Mouse (Mus musculus) spleen, postnatal 10 days (tissue): ENCODE measurements around the gene Tom1l2.
A peak's percentile ranks its signal among the peaks of the same experiment; 100 is the strongest.

Experiments used
- DNase-seq, 2 experiments: peaks; one replicate each; pipeline ENCODE4 v3.0.0; 2021 to 2022; ENCODE audit warnings: low spot score in 2 of 2

The Tom1l2 gene

DNA sequence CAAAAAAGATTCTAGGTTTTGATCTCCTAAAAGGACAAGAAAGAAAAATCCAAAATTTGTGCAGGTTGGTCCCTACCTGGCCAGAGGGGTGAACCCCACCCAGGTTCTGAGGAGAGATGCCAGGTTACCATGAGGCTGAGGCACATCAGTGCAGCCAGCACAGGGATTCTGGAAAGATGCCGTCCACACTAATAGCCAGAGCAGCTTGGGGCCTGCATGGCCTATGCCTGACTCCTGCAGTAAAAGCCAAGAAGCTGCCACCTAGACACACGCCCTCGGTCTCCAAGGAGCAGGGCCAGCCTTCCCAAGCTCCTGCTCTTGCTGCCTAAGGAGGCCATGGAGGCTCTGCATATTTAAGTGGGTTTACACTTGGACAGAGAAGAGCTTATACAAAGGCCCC is 121.4 kb downstream of the Tom1l2 start:
- no peak for DNase-seq

- no peak for DNase-seq
Observed at GRCm38 (mm10) chr11:60230512-60230911, 122.2 kb downstream of the Tom1l2 start.

- no peak for DNase-seq
Observed at GRCm38 (mm10) chr11:60229821-60230220, 122.9 kb downstream of the Tom1l2 start.

DNA sequence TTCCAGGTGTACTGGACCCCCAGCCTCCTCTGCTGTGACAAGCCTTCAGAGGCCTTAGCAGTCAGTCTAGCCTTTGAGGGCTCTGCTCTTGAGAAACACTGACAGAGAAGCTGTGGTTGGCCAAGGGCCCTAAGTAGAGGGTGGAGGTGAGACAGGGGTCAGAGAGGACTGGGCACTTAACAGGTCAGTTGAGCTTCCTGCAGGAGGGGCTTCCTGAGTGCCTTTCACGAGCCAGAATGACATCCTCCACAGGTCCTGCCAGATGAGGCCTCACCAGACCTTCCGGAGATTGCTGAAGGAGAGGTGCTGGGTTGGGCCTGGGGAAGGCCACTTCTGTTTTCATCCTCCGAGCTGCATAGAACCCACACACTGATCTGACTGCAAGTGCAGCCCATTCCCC is 124.2 kb downstream of the Tom1l2 start:
- DNase-seq, result no peak

GRCm38 (mm10) chr11:60225874-60226273 is 126.8 kb downstream of the Tom1l2 start:
- no peak for DNase-seq

- DNase-seq, result peak in 1 of 2 experiments; percentile 50
Observed at GRCm38 (mm10) chr11:60224676-60225075, 128.0 kb downstream of the Tom1l2 start.

GRCm38 (mm10) chr11:60222469-60223236 is 130.1 kb downstream of the Tom1l2 start, which contains the start of gene Srebf1:
Srebf1 (minus strand) TSS chr11:60222581.
- peak; percentile 60 to 85 for DNase-seq

DNA sequence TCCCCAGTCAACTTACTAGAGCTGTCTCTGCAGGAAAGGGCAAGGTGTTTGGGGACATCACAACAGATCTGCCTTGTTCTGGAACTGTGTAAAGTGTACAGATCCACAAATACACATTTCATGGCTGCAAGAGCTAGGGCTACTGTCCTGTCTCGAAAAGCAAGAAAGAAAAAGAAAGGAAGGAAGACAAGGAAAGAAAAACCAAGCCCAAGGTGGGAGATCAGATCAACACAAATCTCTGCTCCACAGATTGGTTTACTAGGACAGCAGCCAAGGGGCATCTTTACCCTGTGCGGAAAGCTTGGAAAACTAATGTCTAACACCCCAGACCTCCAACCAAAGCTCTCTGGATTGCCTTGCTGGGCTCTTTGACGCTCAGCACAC is 130.6 kb downstream of the Tom1l2 start:
- no peak for DNase-seq

DNA sequence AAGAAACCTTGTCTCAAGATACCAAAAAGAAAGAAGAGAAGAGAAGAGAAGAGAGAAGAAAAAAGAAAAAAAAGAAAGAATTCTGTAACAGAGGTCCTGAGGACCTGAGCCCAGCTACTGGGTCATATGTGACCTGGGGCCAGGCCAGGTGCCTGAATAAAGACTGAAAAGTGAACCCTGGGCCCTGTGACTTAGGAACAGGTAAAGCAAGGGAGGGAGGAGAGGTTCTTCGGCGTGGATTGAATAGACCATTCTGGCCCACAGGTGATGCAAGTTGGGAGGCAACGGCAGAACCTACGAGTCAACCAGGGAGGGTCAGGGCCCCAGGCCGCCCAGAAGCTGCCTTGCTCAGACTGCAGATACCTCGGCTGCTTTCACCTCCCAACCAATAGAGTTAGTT is 131.3 kb downstream of the Tom1l2 start:
- DNase-seq, result no peak

DNA sequence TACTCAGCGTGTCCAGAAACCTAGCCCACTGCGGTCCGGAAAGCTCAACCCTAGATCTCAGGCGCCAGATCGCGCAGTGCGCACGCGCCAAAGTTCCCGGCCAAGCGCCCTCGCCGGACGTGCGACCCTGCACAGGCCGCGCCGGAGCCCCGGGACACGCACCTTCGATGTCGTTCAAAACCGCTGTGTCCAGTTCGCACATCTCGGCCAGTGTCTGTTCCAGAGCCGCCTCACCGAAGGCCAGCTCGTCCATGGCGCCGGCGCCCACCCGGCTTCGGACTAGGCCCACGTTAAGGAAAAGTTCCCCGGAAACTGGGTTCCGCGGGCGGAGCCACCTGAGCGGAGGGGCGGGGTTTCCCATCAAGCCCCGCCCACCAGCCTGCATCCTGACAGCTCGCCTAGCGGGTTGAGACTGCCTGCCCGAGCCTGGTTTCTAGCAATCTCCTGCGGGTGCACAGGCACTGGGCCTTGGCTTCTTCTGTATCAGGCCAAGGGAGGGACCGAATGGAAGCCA is 132.4 kb downstream of the Tom1l2 start:
- peak; percentile 94 to 97 for DNase-seq

DNA sequence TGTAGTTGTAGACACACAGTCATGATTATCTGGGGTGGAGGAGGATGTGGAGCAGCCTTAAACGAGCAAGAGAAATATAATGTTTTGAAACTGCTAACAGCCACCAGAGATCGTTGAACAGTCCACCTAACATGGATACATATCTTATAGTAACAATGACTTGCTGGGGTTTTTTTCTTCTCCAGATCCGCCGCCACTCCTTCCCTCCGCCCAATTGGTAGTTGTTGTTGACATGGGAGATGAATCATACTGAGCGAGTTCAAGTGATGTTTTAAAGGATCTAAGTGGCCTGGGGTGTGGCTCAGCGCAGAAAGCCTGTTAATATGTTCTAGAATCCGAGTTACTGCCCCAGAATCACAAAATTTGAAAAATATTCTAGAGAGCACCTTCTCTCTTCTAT is 133.1 kb downstream of the Tom1l2 start:
- no peak for DNase-seq

DNA sequence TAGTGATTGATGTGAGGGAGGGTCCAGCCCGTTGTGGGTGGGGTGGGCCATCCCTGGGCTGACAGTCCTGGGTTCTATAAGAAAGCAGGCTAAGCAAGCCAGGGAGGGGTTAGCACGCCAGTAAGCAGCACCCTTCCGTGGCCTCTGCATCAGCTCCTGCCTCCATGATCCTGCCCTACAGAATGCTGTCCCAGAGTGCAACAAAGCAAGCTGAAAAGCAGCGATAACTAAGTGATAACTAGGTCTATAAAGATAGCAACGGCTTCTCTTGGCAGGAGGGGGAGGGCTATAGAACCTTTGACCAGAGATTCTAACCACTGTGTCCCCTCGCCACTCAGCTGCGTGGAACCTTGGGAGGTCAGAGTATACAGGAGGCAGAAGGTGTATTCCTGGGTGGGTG is 135.2 kb downstream of the Tom1l2 start:
- DNase-seq, result no peak

DNA sequence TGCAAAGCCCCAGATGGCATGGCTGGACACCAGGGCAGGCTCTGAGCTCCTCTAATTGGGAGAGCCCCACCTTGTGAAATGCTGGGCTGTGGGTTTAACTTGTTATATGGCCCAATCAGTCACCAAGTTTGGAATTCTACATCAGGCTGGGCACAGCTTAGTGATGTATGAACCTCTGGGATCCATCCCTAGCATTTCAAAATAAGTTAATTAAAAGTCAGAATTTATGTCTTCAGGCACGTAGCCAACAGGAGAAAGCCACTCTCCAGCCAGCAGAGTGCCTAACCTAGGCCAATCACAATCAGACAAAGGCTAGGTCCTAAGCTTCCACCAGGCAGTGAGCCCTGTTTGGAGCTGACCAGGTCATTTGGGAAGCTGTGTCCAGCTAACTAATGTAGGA is 136.0 kb downstream of the Tom1l2 start:
- no peak for DNase-seq

DNA sequence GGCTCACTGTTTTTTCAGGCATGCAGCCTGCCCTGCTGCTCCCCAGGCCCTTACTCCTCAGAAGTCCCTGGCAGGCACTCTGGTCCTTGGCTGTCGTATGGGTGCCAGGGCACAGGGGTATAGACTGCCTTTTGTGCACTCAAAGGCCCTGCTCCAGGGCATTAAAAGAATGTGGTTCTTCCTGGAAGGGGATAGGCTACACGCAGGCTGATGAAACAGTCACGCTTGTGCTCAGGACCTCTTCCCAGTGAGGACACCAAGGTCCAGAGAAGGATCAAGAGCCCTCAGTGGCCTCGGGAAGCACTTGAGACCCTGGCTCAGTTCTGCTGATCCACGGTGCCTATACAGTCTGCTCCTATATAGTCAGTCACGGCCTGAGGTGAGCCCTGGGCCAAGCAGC is 139.4 kb downstream of the Tom1l2 start:
- DNase-seq, result no peak

- DNase-seq, result no peak
Observed at GRCm38 (mm10) chr11:60211761-60212160, 140.9 kb downstream of the Tom1l2 start.

DNA sequence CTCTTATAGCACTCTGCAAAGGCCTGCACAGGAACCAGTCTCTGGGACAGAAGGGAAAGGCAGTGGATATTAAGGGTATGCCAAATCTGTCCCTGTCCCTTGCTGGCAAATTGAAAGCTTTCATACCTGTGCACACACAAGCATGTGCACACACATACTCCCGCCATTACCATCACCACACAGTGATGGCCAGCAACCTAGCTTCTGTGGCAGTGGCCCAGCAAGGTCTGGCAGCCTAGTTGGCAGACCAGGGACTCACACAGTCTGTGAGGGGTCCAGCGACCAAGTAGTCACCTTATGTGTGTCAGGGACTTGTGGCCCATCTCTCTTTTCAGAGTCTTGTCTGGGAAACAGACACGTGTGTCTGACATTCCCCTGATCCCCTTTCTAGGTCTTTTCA is 141.6 kb downstream of the Tom1l2 start:
- no peak for DNase-seq

DNA sequence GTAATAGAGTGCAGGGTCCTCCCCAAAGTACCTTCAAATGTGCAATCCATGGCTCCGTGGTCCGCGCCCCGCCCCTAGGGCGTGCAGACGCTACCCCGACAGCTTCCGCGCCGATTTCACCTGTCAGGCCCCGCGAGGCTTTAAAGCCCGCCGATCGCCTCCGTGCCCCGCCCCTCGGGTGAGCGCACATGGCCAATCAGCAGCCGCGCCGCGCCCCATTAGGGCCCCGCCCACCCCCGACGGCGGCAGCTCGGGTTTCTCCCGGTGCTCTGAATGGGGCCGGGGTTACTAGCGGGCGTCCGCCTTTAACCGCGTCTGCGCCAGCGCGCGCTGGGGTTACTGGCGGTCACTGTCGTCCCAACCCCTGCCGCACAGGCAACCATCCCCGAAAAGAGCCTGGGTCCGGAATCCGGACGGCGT is 142.4 kb downstream of the Tom1l2 start:
- DNase-seq, result peak; percentile 91 to 98

DNA sequence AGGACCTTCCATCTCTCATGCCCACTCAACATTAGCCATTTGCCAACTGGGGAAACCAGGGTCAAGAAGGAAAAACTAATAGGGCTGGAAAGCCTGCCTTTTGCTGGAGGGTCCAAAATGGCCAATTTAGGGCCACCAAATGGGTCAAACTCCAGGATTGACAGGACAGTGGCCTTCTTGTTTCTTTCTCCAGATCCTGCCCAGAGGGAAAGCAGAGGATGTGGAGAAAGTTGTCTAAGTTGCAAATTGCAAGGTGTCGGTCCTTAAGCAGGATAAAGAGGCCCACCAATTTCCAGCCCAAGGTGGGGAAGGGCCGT is 142.8 kb downstream of the Tom1l2 start:
- no peak for DNase-seq

- DNase-seq, result peak in 1 of 2 experiments; percentile 57
Observed at GRCm38 (mm10) chr11:60209217-60209932, 143.3 kb downstream of the Tom1l2 start.

GRCm38 (mm10) chr11:60208712-60209111 is 144.0 kb downstream of the Tom1l2 start:
- no peak for DNase-seq

- no peak for DNase-seq
Observed at GRCm38 (mm10) chr11:60208201-60208600, 144.5 kb downstream of the Tom1l2 start.

DNA sequence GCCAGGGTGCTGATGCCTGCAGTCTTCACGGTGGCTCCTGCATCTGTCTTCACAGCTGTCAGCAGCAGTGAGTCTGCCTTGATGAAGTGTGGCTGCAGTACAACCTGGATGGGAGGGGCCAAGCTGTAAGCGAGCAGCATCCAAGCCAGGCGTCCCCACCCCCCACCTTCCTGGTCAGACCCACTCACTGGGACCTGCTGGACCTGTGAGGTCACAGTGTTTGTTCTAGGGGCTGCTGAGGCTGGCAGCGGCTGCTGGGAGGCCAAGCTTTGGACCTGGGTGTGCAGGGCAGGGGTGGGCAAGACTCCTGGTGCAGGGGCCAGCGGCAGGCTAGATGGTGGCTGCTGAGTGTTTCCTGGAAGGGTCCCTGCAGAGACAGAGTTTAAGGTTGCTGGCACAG is 146.5 kb downstream of the Tom1l2 start:
- no peak for DNase-seq

GRCm38 (mm10) chr11:60205026-60205425 is 147.7 kb downstream of the Tom1l2 start:
- DNase-seq, result no peak
